In genomic region chr9:33611511-33611910, GRCm38 (mm10) we compare ENCODE assay signal across 19 mouse cellular contexts.
"Had no signal": no experiment of that assay in that cellular context is flagged by ENCODE, and none has a peak within 500 bp of the region (broad histone marks: within the 10 kb centered on the region; RNA-seq: fewer than 3 reads in every experiment).

No protein-coding gene starts in this region.

- H3K4me2 ChIP-seq: liver, embryonic 15.5 days; lung, embryonic 15.5 days; midbrain, embryonic 11.5 days; midbrain, embryonic 13.5 days; midbrain, embryonic 15.5 days; neural tube, embryonic 12.5 days; stomach, embryonic 15.5 days had no signal

- H3K36me3 ChIP-seq: liver, embryonic 15.5 days; lung, embryonic 15.5 days; midbrain, embryonic 13.5 days; midbrain, embryonic 15.5 days; neural tube, embryonic 12.5 days; stomach, embryonic 15.5 days had no signal

- H3K9me3 ChIP-seq: liver, embryonic 15.5 days; lung, embryonic 15.5 days; megakaryocyte, embryonic 14.5 days; midbrain, embryonic 13.5 days; midbrain, embryonic 15.5 days; neural tube, embryonic 12.5 days; stomach, embryonic 15.5 days had no signal

- ATAC-seq: liver, postnatal 0 days; lung, postnatal 0 days; midbrain, embryonic 13.5 days; midbrain, embryonic 15.5 days had no signal

- H3K9ac ChIP-seq: liver, embryonic 15.5 days; liver, postnatal 0 days; lung, embryonic 15.5 days; midbrain, embryonic 13.5 days; midbrain, embryonic 15.5 days; neural tube, embryonic 12.5 days; stomach, embryonic 15.5 days had no signal

- H3K27ac ChIP-seq: liver, embryonic 15.5 days; lung, embryonic 15.5 days; macrophage; midbrain, embryonic 13.5 days; midbrain, embryonic 15.5 days; neural tube, embryonic 12.5 days; stomach, embryonic 15.5 days; stomach, postnatal 0 days had no signal

- H3K4me3 ChIP-seq: liver, embryonic 15.5 days; lung, embryonic 15.5 days; megakaryocyte, embryonic 14.5 days; midbrain, embryonic 13.5 days; midbrain, embryonic 15.5 days; neural tube, embryonic 12.5 days; stomach, embryonic 15.5 days had no signal

- DNase-seq: liver, postnatal 0 days; lung, adult 2 months; lung, postnatal 14 days; lung, postnatal 36 days; right cerebral cortex, postnatal 14 days; thymus, adult 2 months; thymus, postnatal 25 days; thymus, postnatal 4 days had no signal

- H3K4me1 ChIP-seq: liver, embryonic 15.5 days; lung, embryonic 15.5 days; megakaryocyte, embryonic 14.5 days; midbrain, embryonic 13.5 days; midbrain, embryonic 15.5 days; neural tube, embryonic 12.5 days; stomach, embryonic 15.5 days had no signal

- H3K27me3 ChIP-seq: liver, embryonic 15.5 days; lung, embryonic 15.5 days; megakaryocyte, embryonic 14.5 days; midbrain, embryonic 13.5 days; midbrain, embryonic 15.5 days; neural tube, embryonic 12.5 days; stomach, embryonic 15.5 days had no signal
